Mouse (Mus musculus) lung, postnatal 0 days (tissue): ENCODE results near the gene Ptpn11.

ENCODE experiments used
- CTCF ChIP-seq: IDR thresholded peaks from 2 replicates; pipeline ENCODE4 v1.5.1; 2016; ENCODE audit warnings: antibody characterized with exemption, mild to moderate bottlenecking
- EP300 ChIP-seq: IDR thresholded peaks from 2 replicates; pipeline ENCODE4 v1.6.1; 2016; ENCODE audit warnings: antibody characterized with exemption, mild to moderate bottlenecking, control low read depth

- TF ChIP-seq CTCF (no peak), EP300 (no peak)
These were observed 47.0 kb upstream of the Ptpn11 start for GRCm38 (mm10) chr5:121238208-121238607.
